Mouse (Mus musculus) heart, postnatal 14 days (tissue): ENCODE data around the gene Rnf141. TPM values are rescaled to one million over a fixed set of nuclear protein-coding genes. Genes with fewer than 3 reads are reported as not detected.

Experiments
- DNase-seq, 2 experiments: peaks; one replicate each; pipeline ENCODE4 v3.0.0; 2021 to 2022
- intact Hi-C: fragments of 180-260 bp; cut with DNase I; formaldehyde crosslinking; loops from one replicate; pipeline ENCODE4 v1.15.1; 2025
- total RNA-seq, 2 experiments: library from RNA; stranded (reverse); gene quantifications; 2 replicates each; pipeline ENCODE4 v1.2.3; 2021

The Rnf141 gene
- total RNA-seq, 2 experiments from 2014 or later, result 36.8 to 44.0 TPM

GRCm38 (mm10) chr7:110803131-110803530 is 41.1 kb downstream of the Rnf141 start:
- no peak for DNase-seq
- intact Hi-C loops, result loop anchor here (5.0 kb wide), 3 partner anchors 156 to 516 kb away; no protein-coding TSS in a partner anchor

DNA sequence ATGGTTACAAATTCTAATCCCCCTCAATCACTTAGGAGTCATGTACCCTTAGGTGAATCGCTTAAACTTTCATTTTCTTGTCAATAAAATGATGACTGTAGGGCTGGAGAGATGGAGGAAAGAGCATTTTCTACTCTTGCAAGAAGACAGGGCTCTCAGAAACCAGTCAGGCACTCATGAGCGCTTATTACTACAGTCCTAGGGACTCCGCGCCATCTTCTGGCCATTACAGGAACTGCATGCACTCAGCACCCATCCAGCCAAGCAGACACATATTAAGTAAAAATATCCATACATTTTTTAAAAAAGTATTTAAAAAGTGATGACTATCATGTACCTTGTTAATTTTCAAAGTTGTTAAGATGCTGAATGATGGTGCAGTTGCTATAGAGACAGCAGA is 43.2 kb downstream of the Rnf141 start:
- intact Hi-C loops, result loop anchor here (1.0 to 5.0 kb wide), 4 partner anchors 74 to 514 kb away; no protein-coding TSS in a partner anchor

GRCm38 (mm10) chr7:110797722-110798409 is 46.4 kb downstream of the Rnf141 start:
- DNase-seq, result no peak
- intact Hi-C loops, result no loop called here

More for the DNA sequence above, 43.2 kb downstream of the Rnf141 start:
- DNase-seq, result peak; percentile 81 to 88

DNA sequence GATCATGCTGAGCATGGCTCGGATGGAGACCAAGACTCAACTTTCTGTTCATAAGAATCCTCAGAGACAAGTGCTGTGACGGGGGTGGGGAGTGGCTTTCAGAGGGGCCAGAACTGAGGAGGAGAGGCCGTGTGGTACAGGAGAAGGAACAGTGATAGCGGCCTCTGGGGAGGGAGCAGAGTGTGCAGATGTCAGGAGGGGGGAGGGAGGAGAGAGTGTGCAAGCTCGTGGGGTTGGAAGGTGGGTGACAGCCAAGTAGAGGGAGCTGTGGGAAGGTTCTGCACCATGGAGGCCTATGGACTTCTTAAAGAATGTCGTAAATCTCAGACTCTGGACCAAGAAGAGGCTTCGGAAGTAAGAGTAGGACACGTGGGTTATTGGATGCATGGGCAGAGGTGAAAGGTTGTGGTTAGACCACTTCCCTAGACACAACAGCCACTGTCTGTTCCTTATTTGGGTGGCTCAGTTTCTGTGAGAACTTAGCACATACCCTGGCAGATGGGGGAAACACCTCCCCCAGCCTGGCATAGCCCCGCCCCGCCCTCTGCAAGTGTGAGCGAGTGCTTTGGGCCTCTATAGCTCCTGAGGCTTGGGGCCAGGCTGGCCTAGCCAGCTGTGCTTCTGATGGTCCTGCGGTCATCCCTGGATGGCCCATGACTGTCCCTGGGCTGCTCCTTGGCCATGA is 47.7 kb downstream of the Rnf141 start:
- intact Hi-C loops, result no loop called here
- DNase-seq, result no peak

- no peak for DNase-seq
- intact Hi-C loops, result no loop called here
Measured at GRCm38 (mm10) chr7:110794722-110795121, 49.5 kb downstream of the Rnf141 start.

DNA sequence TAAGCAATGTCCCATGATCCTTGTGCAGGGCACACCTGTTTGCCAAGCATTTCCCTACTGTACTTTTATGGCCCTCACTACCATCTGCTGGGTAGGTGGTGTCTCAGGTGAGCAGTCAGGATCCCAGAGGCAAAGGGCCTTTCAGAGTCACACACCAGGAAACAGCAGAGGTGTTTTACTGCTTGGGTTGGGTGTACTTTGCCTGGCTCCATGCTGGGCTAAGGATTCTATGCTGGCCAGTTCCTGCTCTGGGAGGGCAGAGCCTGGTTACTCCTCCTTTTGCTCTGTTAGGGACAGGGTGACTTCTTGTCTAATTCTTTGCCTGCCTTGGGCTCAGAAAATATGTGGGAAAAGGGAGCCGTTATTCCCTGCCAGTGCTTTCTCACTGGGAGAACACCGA is 51.4 kb downstream of the Rnf141 start:
- no peak for DNase-seq
- intact Hi-C loops, result no loop called here

- intact Hi-C loops, result no loop called here
- no peak for DNase-seq
Measured at GRCm38 (mm10) chr7:110792201-110792600, 52.1 kb downstream of the Rnf141 start.

- no peak for DNase-seq
- intact Hi-C loops, result no loop called here
Measured at GRCm38 (mm10) chr7:110790878-110791277, 53.4 kb downstream of the Rnf141 start.

DNA sequence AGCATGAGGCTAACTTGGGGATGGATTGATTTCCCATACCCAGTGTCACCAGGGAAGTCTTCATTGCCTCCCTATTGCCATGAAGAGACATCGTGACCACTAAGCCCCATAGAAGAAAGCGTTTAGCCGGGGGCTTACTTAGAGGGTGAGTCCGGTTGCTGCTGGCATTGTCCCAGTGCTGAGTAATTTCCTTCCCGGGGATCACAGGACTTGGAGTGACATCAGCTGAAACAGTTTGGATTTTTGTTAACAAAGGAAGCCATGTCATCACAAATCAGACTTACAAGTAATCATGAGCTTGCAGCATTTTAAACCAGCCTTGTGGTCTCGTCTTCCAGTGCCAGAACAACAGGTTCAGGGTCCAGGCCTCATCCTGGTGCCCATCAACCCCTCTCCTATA is 56.9 kb downstream of the Rnf141 start:
- peak; percentile 57 to 65 for DNase-seq
- intact Hi-C loops, result no loop called here

DNA sequence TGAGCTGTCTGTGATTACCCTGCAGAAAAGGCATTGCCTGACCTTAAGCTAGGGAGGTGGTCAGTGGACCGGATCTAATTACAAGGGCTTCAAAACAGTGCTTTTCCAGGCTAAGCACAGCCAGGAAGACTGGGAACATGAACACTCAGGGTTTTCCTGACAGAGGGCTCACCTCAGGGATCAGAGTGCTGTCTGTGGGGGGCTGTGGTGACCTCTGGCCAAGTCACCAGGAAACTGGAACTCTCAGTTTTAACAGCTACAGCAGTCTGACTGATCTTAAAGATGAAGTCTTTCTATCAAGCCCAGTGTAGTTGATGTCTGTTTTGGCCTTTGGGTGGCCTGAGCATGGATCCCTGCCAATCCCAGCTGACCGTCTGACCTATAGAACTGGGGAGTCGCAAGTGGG is 58.5 kb downstream of the Rnf141 start:
- intact Hi-C loops, result no loop called here

GRCm38 (mm10) chr7:110784965-110785364 is 59.3 kb downstream of the Rnf141 start:
- intact Hi-C loops, result no loop called here
- no peak for DNase-seq

More for the DNA sequence above, 58.5 kb downstream of the Rnf141 start:
- DNase-seq, result no peak

DNA sequence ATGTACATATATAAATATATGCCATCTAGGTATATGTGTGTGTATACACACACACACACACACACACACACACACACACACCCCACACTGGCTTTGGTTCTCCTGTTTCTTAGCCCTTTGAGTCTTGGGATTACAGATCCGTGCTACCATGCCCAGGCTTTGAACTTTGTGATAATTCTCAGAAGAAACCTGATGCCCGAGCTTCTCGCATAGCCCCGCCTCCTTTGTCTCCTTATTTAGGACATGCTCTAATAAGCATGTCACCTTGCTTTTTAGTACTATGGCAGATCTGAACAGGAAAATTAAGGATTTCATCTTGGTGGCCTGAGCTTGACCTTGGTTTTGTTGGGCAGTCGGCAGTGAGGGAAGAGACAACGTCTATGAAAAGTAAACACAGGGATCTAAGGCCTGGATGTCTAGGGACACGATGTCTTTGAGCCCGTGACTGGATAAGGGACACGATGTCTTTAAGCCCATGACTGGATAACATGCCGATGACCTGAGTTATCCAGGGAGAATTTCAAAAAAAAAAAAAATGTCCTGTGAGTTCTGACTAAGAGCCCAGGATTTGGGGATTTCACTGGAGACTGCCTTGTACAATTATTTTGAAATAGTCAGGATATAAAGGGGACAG is 61.3 kb downstream of the Rnf141 start:
- intact Hi-C loops, result no loop called here
- no peak for DNase-seq

DNA sequence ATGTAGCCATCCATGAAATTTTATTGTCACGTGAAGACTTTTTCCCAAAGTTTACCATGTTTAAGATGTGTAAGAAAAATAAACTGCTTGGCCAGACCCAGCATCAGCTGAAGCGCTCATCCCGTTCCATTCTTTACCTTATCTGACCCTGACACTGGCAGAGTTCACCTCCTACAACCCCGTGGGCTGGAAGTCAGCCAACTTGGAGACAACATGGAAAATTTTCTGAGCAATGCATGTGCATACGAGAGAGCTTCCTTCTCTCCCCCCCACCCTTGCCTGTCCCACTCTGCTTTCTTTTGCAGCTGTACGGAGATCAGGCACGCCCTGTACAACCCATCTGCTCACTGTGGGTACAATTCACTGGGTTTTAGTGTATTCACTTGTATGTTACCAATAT is 62.1 kb downstream of the Rnf141 start:
- peak; percentile 68 to 70 for DNase-seq

DNA sequence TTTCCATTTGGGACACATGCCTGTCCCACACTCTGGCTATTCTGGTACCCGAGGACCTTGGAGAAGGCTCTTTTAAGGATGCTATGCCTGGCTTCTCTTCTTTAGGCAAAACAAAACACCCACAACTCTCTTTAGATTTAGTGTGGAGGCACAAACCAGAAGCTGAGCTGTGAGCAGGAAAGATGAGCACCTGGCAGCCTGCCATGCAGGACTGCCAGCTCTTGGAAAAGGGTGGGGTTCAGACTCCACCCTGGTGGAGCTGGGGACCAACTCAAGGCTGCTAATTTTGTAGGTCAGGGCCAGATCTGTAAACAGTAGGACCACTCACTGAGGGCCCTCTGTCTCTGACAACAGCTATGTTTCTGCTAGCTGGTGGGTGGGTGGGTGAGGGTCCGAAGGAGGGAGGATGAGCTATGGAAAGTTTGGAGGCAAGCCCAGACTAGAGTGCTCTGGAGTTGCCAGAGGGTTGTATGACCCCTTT is 63.0 kb downstream of the Rnf141 start:
- DNase-seq, result no peak
- intact Hi-C loops, result no loop called here

More for the DNA sequence above, 62.1 kb downstream of the Rnf141 start:
- intact Hi-C loops, result no loop called here

DNA sequence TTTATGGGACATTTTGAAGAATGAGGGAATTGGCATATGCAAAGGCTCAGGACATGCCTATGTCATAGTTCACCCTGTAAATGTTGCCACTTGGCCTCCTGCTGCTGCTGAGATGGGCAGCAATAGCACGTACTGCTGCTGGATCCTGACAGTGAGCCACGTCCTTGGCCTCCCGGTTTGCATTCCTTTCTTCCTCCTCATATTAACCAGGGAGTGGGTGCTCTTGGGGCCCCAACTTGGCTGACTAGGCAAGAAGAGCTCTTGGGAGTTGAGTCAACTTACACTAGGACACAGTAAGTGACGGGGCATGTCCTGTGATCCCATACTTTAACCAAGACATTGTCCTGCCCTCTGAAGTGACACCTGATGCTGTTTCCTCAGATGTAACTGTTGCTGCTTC is 63.7 kb downstream of the Rnf141 start:
- DNase-seq, result no peak
- intact Hi-C loops, result no loop called here

- DNase-seq, result no peak
- intact Hi-C loops, result no loop called here
Measured at GRCm38 (mm10) chr7:110779605-110780111, 64.6 kb downstream of the Rnf141 start.

DNA sequence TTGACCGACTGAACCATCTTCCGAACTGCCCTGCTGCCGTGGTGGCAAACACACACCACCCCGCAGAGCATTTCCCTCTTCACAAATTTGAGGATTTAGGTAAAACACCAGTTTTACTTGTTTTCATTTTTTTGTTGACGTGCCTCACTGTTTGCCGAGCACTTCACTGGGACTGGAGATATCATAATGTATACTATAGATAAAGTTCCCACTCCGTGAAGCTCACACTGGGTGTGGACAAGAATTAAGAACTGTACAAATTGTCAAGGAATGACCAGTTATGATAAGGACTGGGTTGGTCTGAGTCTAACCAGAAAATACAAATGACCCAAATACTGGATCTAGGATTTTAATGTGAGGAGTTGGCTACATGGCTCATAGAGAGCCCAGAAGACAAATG is 65.3 kb downstream of the Rnf141 start:
- intact Hi-C loops, result no loop called here
- DNase-seq, result no peak

DNA sequence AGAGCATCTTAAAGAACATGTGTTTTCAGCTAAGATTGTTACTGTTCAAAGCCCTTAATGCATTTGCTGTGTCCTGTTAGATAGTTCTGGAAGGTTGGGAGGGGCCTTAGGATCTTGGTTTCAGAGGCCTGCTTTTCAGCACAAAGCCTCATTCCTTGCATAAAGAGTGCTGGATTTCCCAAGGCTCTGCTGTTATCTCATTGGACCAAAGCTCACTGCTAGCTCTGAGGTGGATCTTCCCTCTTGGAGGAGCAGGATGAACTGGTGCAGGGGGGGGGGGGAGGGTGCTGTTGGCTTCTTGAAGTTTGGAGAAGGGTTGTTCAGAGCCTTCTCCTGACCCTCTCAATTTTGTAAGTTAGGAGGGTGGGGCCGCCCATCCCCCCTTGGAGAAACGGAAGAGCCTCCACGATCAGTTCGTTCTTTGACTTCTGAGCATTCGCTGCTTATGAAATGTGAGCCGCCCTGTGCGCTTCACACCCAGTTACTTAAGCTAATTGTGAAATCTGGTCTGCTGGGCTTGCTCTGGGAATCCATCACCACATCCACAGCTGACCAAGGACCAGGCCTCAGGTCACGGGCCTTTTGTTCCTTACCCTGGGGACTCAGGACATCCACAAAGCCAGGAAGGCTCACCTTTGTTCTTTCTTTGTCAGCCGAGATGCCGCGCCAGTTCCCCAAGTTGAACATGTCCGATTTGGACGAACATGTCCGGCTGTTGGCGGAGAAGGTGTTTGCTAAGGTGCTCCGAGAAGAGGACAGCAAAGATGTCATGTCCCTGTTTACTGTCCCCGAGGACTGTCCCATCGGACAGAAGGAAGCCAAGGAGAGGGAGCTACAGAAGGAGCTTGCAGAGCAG is 66.9 kb downstream of the Rnf141 start:
- no peak for DNase-seq
- intact Hi-C loops, result no loop called here

DNA sequence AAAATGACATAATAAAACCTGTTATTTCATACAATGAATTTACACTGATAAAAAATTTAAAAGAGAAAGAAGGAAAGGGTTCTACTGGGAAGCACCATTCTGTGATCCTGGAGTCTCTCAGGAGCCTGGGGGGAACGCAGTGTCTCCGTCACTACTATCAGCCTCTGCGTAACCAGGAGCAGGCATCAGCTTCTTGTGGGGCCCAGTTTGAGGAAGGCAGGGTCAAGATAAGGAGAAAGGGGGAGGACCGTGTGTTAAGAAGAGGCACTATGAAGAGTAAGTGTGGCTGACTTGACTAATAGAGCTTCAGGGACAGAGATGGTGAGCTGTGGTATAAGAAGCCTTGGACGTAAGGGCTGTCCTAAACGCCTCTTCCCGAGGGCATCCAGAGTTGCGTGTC is 69.6 kb downstream of the Rnf141 start:
- no peak for DNase-seq
- intact Hi-C loops, result no loop called here

- intact Hi-C loops, result no loop called here
- DNase-seq, result peak; percentile 36 to 68
Measured at GRCm38 (mm10) chr7:110774077-110774476, 70.2 kb downstream of the Rnf141 start.
